ENCODE assay signal across 16 mouse cellular contexts in the genomic region with DNA sequence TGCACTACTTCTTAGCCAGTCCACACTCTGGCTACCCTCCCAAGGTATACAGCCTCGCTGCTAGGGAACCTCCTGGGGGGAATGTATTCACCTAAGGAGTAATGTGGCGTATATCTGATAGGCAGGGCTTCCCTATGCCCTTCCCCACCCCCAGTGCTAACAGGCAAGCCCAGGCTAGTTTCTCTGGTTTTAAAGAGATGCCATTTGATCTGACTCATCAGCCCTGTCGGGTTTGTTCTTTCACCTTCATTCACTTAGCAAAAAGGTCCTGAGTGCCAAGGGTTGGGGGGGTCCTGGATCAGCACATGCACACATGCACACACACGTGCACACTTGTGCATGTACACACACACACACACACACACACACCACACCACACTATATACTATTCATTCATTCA. TPM values are rescaled to one million over a fixed set of nuclear protein-coding genes. Genes with fewer than 3 reads are reported as not detected.
A peak's percentile ranks its signal among the peaks of the same experiment; 100 is the strongest.
DNase-seq lines count a peak whose midpoint lies in the region; ATAC-seq and TF ChIP-seq lines count a peak whose summit lies in the region.
"Had no signal": no experiment of that assay in that cellular context is flagged by ENCODE, and none has a peak within 500 bp of the region (broad histone marks: within the 10 kb centered on the region; RNA-seq: fewer than 3 reads in every experiment).

No protein-coding gene starts in this region.

- no peak overlapping the region for H3K4me3 ChIP-seq in forebrain, embryonic 10.5 days
- H3K4me3 ChIP-seq in forebrain, postnatal 0 days (ENCODE audit: low read depth, low read length), result no peak overlapping the region
- H3K4me3 ChIP-seq in stomach, embryonic 15.5 days (replicated peaks), result no peak overlapping the region
- H3K4me3 ChIP-seq in neural tube, embryonic 15.5 days (replicated peaks), result no peak overlapping the region

- no peaks in the 10 kb centered on the region for H3K9me3 ChIP-seq in forebrain, embryonic 10.5 days
- H3K9me3 ChIP-seq in forebrain, postnatal 0 days (ENCODE audit: low read length), result no peaks in the 10 kb centered on the region
- H3K9me3 ChIP-seq in stomach, embryonic 15.5 days, result no peaks in the 10 kb centered on the region
- no peaks in the 10 kb centered on the region for H3K9me3 ChIP-seq in neural tube, embryonic 15.5 days (replicated peaks)

- no peak for TF ChIP-seq CTCF in forebrain, postnatal 0 days (IDR thresholded peaks at IDR 0.05; ENCODE audit: low read depth)

- DNase-seq in forebrain, embryonic 10.5 days (ENCODE audit: extremely low spot score, low spot score), result no peak
- no peak for DNase-seq in forebrain, postnatal 0 days
- DNase-seq in lung, postnatal 36 days, result peak; percentile 32
- no peak for DNase-seq in lung, postnatal 4 days
- DNase-seq in R1 (ENCODE audit: low read depth, low spot score), result peak; percentile 84
- no peak for DNase-seq in left cerebral cortex, adult 11 months (ENCODE audit: low spot score)
- DNase-seq: adrenal gland, postnatal 10 days; B cell, adult 2 months; cerebellum, postnatal 36 days; heart, adult 18-20 months; left cerebral cortex, postnatal 4 days; thymus, postnatal 4 days had no signal

- no peak for ATAC-seq in forebrain, postnatal 0 days
- peak; percentile 62; the same call in 1 of the 2 replicates for ATAC-seq in stomach, embryonic 15.5 days (ENCODE audit: insufficient read depth, low FRiP score, low read depth)
- no peak for ATAC-seq in neural tube, embryonic 15.5 days (ENCODE audit: low FRiP score)
- ATAC-seq: inflammation-experienced regulatory T-cells, adult 6 months had no signal

- no peak overlapping the region for H3K4me2 ChIP-seq in forebrain, postnatal 0 days (ENCODE audit: low read depth)
- H3K4me2 ChIP-seq in stomach, embryonic 15.5 days, result no peak overlapping the region
- no peak overlapping the region for H3K4me2 ChIP-seq in neural tube, embryonic 15.5 days

- no peak overlapping the region for H3K9ac ChIP-seq in forebrain, postnatal 0 days
- H3K9ac ChIP-seq in stomach, embryonic 15.5 days, result no peak overlapping the region
- H3K9ac ChIP-seq in neural tube, embryonic 15.5 days (replicated peaks), result no peak overlapping the region

- 72% methylated on average over 4 of the region's 4 CpGs for WGBS in forebrain, embryonic 10.5 days
- WGBS in forebrain, postnatal 0 days, result 67% methylated on average over 4 of the region's 4 CpGs
- WGBS in stomach, embryonic 15.5 days, result 55% methylated on average over 4 of the region's 4 CpGs
- 79% methylated on average over 4 of the region's 4 CpGs for WGBS in neural tube, embryonic 15.5 days

- H3K4me1 ChIP-seq in forebrain, embryonic 10.5 days, result peaks cover 42% of the 10 kb centered on the region
- H3K4me1 ChIP-seq in forebrain, postnatal 0 days (ENCODE audit: insufficient read depth), result no peaks in the 10 kb centered on the region
- H3K4me1 ChIP-seq in stomach, embryonic 15.5 days, result peaks cover 9% of the 10 kb centered on the region
- H3K4me1 ChIP-seq in neural tube, embryonic 15.5 days, result peaks cover 18% of the 10 kb centered on the region

- no peaks in the 10 kb centered on the region for H3K27me3 ChIP-seq in forebrain, embryonic 10.5 days (ENCODE audit: poor library complexity, severe bottlenecking)
- no peaks in the 10 kb centered on the region for H3K27me3 ChIP-seq in forebrain, postnatal 0 days (ENCODE audit: insufficient read depth, low read length)
- H3K27me3 ChIP-seq in stomach, embryonic 15.5 days (replicated peaks), result no peaks in the 10 kb centered on the region
- H3K27me3 ChIP-seq in neural tube, embryonic 15.5 days (replicated peaks), result no peaks in the 10 kb centered on the region

- peak overlapping the region; percentile 44; the same call in 1 of the 2 replicates for H3K27ac ChIP-seq in forebrain, embryonic 10.5 days
- H3K27ac ChIP-seq in forebrain, postnatal 0 days (ENCODE audit: low read depth, low read length), result no peak overlapping the region
- H3K27ac ChIP-seq in stomach, embryonic 15.5 days, result peak overlapping the region; percentile 13; the same call in 1 of the 2 replicates
- no peak overlapping the region for H3K27ac ChIP-seq in neural tube, embryonic 15.5 days (replicated peaks)

- H3K36me3 ChIP-seq in forebrain, embryonic 10.5 days (replicated peaks), result no peaks in the 10 kb centered on the region; the same call in 1 of the 2 replicates
- no peaks in the 10 kb centered on the region for H3K36me3 ChIP-seq in forebrain, postnatal 0 days (ENCODE audit: insufficient read depth)
- no peaks in the 10 kb centered on the region for H3K36me3 ChIP-seq in stomach, embryonic 15.5 days
- H3K36me3 ChIP-seq in neural tube, embryonic 15.5 days, result no peaks in the 10 kb centered on the region

RNA-seq across cellular contexts. Expression of gene Ppcdc, which starts 12.0 kb away (rescaled TPM):
- 24.8 and 25.6 TPM in 2 replicates for polyA plus RNA-seq in forebrain, embryonic 10.5 days (2016; fragmentation: Nextera tagmentation; extraction: Ambion mirVana)
- total RNA-seq in forebrain, postnatal 0 days (2014; rRNA removed), result 16.2 and 20.5 TPM in 2 replicates
- 14.9 and 18.3 TPM in 2 replicates for polyA plus RNA-seq in forebrain, postnatal 0 days (2015; fragmentation: Nextera tagmentation; extraction: Ambion mirVana)
- 23.6 and 31.6 TPM in 2 replicates for polyA plus RNA-seq in stomach, embryonic 15.5 days (2015; fragmentation: Nextera tagmentation; extraction: Ambion mirVana)
- 18.4 and 22.7 TPM in 2 replicates for polyA plus RNA-seq in neural tube, embryonic 15.5 days (2015; fragmentation: Nextera tagmentation; extraction: Ambion mirVana)

RNA-seq across cellular contexts. Expression of gene Scamp5, which starts 39.9 kb away (rescaled TPM):
- polyA plus RNA-seq in forebrain, embryonic 10.5 days (2016; fragmentation: Nextera tagmentation; extraction: Ambion mirVana), result 12.9 and 15.5 TPM in 2 replicates
- total RNA-seq in forebrain, postnatal 0 days (2014; rRNA removed), result 252 and 282 TPM in 2 replicates
- polyA plus RNA-seq in forebrain, postnatal 0 days (2015; fragmentation: Nextera tagmentation; extraction: Ambion mirVana), result 167 and 175 TPM in 2 replicates
- polyA plus RNA-seq in stomach, embryonic 15.5 days (2015; fragmentation: Nextera tagmentation; extraction: Ambion mirVana), result 19.8 and 22.4 TPM in 2 replicates
- polyA plus RNA-seq in neural tube, embryonic 15.5 days (2015; fragmentation: Nextera tagmentation; extraction: Ambion mirVana), result 91.1 and 112 TPM in 2 replicates
- total RNA-seq: megakaryocyte-erythroid progenitor cell, adult 5-6 weeks had no signal
- polyA plus RNA-seq: inflammation-experienced regulatory T-cells, adult 6 months had no signal

Comparison
In these comparisons a context has a peak if more than half of its experiments do, and no peak if none do; other contexts are left out.
1. DNase-seq: peak in lung, postnatal 36 days (single experiment) and R1 (single experiment); none in forebrain, embryonic 10.5 days (single experiment), forebrain, postnatal 0 days (single experiment), lung, postnatal 4 days (0 of 2) and left cerebral cortex, adult 11 months (single experiment).
2. H3K27ac ChIP-seq: peak in forebrain, embryonic 10.5 days (single experiment) and stomach, embryonic 15.5 days (single experiment); none in forebrain, postnatal 0 days (single experiment) and neural tube, embryonic 15.5 days (single experiment).